Comparison of ENCODE assay signal across 17 mouse cellular contexts in genomic region chr15:12923826-12924225, GRCm38 (mm10).
"Had no signal": no experiment of that assay in that cellular context is flagged by ENCODE, and none has a peak within 500 bp of the region (broad histone marks: within the 10 kb centered on the region; RNA-seq: fewer than 3 reads in every experiment).

No protein-coding gene starts in this region.

- H3K4me2 ChIP-seq: liver, embryonic 11.5 days; liver, embryonic 15.5 days; neural tube, embryonic 13.5 days had no signal

- H3K9me3 ChIP-seq: limb, embryonic 10.5 days; liver, embryonic 15.5 days; midbrain, embryonic 10.5 days; neural tube, embryonic 13.5 days had no signal

- H3K4me3 ChIP-seq: layer of hippocampus, adult 2 months; left cerebral cortex, adult 2 months; limb, embryonic 10.5 days; liver, embryonic 15.5 days; midbrain, embryonic 10.5 days; neural tube, embryonic 13.5 days had no signal

- H3K27ac ChIP-seq: layer of hippocampus, adult 2 months; left cerebral cortex, adult 2 months; limb, embryonic 10.5 days; liver, embryonic 15.5 days; midbrain, embryonic 10.5 days; neural tube, embryonic 13.5 days had no signal

- H3K9ac ChIP-seq: liver, embryonic 15.5 days; neural tube, embryonic 13.5 days had no signal

- H3K27me3 ChIP-seq: liver, embryonic 15.5 days; neural tube, embryonic 13.5 days had no signal

- H3K4me1 ChIP-seq: limb, embryonic 10.5 days; liver, embryonic 15.5 days; midbrain, embryonic 10.5 days; neural tube, embryonic 13.5 days had no signal

- ATAC-seq: lung, postnatal 0 days had no signal

- DNase-seq: kidney, adult 11 months; kidney, postnatal 10 days; kidney, postnatal 4 days; lung, adult 2 months; lung, postnatal 36 days; midbrain, embryonic 14.5 days; retina, postnatal 1 day; right cerebral cortex, postnatal 4 days; spleen, adult 18-20 months had no signal
